Mouse (Mus musculus) neural tube, embryonic 15.5 days (tissue): ENCODE data around the gene Pibf1. TPM values are rescaled to one million over a fixed set of nuclear protein-coding genes. Genes with fewer than 3 reads are reported as not detected.

Experiments used
- ATAC-seq: fragments of 200-750 bp; cut with Nextera tagmentation; 2 replicates; pipeline ENCODE4 v1.8.0; 2017; ENCODE audit warnings: mild to moderate bottlenecking, moderate TSS enrichment, moderate library complexity; ENCODE audit not compliant: low FRiP score
- H3K27ac ChIP-seq: fragments of 300-500 bp; sonication (generic); replicated peaks from 2 replicates; pipeline ENCODE4 v1.5.1; 2015; ENCODE audit warnings: mild to moderate bottlenecking, inconsistent platforms
- H3K27me3 ChIP-seq: fragments of 300-500 bp; sonication (generic); replicated peaks from 2 replicates; pipeline ENCODE4 v1.6.1; 2015; ENCODE audit warnings: inconsistent platforms
- H3K36me3 ChIP-seq: fragments of 300-500 bp; sonication (generic); 2 replicates; pipeline ENCODE4 v1.6.1; 2015; ENCODE audit warnings: inconsistent platforms
- H3K4me1 ChIP-seq: fragments of 300-500 bp; sonication (generic); 2 replicates; pipeline ENCODE4 v1.6.1; 2015; ENCODE audit warnings: inconsistent platforms
- H3K4me2 ChIP-seq: fragments of 300-500 bp; sonication (generic); 2 replicates; pipeline ENCODE4 v1.6.1; 2015; ENCODE audit warnings: inconsistent platforms, mild to moderate bottlenecking, moderate library complexity
- H3K4me3 ChIP-seq: fragments of 300-500 bp; sonication (generic); replicated peaks from 2 replicates; pipeline ENCODE4 v1.5.1; 2015; ENCODE audit warnings: mild to moderate bottlenecking, inconsistent platforms
- H3K9ac ChIP-seq: fragments of 300-500 bp; sonication (generic); replicated peaks from 2 replicates; pipeline ENCODE4 v1.6.1; 2015; ENCODE audit warnings: mild to moderate bottlenecking, inconsistent platforms
- H3K9me3 ChIP-seq: fragments of 300-500 bp; sonication (generic); replicated peaks from 2 replicates; pipeline ENCODE4 v1.6.1; 2016; ENCODE audit warnings: inconsistent platforms
- WGBS: fragments of 180-500 bp; shearing (Covaris S2); methylation state at CpG from one replicate; pipeline ENCODE4 v1.1.7; 2015; ENCODE audit warnings: mixed read lengths; 5-methylcytosine and 5-hydroxymethylcytosine counted together
- polyA plus RNA-seq: library from polyadenylated mRNA; unstranded; fragments of >200 nt; fragmentation: Nextera tagmentation; extraction: Ambion mirVana; gene quantifications from 2 replicates; pipeline ENCODE4 v1.2.1, GENCODE M21; 2015

Pibf1 gene
- polyA plus RNA-seq, 1 experiment from 2014 or later = 18.0 TPM

DNA sequence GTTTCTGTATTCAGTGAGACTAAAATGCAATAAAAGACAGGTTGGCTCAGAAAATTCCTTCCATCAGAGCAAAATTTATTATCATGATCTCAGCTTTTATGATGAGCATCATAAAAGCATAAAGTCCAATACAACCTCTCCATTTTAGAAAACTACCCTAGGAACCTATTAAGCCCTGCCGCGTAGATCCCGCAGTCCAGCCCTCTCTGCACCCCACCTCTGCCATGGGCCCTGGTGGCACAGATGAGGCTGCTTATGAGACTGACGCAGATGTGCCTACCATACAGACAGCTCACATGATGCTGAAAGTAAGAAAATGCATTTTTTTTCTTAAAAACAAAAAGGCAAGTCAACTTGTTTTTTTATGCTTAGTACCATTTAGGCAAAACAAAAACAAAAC is 126.7 kb downstream of the Pibf1 start:
- H3K27ac ChIP-seq = no peak overlapping the region
- no peaks in the 10 kb centered on the region; the same call in 1 of the 2 replicates for H3K36me3 ChIP-seq
- 83% methylated on average over 4 of the region's 4 CpGs for WGBS

DNA sequence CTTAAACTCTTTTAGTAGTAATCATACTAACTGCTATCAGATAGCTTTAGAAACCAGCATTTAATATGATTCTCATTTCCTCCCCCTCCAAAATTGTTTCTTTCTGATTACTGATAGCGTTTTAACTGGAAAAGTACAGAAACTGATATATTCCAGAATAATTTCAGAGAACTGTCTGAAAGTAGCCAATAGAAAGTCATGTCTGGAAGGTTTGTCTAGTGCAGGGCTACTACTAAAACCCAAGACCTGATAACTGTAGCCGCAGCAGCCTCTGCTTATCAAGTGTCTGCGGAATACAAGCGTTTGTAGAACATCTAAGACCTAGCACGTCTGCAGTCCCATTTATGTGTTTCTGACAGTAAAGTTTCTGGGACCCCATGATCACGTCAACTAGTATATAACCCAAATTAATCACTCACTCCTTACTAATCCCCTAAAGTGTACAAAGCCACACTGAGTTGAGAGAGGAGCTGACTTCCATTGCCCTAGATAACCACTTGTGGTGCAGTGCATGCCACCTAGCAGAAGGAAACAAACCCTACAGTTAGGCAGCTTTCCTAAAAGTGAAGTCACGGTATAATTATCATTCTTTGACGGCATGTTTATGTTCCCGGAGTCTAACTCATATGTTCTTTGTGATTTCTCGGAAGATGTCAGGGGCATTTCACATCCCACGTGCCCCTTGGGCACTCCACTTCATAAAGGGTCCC is 130.0 kb downstream of the Pibf1 start:
- WGBS = 93% methylated on average over 11 of the region's 11 CpGs
- no peak overlapping the region for H3K9ac ChIP-seq
- no peak overlapping the region for H3K4me2 ChIP-seq
- H3K4me3 ChIP-seq = no peak overlapping the region
- no peak overlapping the region for H3K27ac ChIP-seq
- H3K27me3 ChIP-seq = no peaks in the 10 kb centered on the region
- ATAC-seq = no peak
- H3K4me1 ChIP-seq = no peaks in the 10 kb centered on the region
- H3K9me3 ChIP-seq = no peaks in the 10 kb centered on the region
- H3K36me3 ChIP-seq = 0 out of 2 replicates have a peak, but pooled peaks cover 3% of the 10 kb centered on the region

More for the DNA sequence above, 126.7 kb downstream of the Pibf1 start:
- Histone ChIP-seq H3K9me3 (no peaks in the 10 kb centered on the region), H3K9ac (no peak overlapping the region), H3K27me3 (no peaks in the 10 kb centered on the region), H3K4me2 (no peak overlapping the region), H3K4me1 (no peaks in the 10 kb centered on the region), H3K4me3 (no peak overlapping the region)
- ATAC-seq = no peak

DNA sequence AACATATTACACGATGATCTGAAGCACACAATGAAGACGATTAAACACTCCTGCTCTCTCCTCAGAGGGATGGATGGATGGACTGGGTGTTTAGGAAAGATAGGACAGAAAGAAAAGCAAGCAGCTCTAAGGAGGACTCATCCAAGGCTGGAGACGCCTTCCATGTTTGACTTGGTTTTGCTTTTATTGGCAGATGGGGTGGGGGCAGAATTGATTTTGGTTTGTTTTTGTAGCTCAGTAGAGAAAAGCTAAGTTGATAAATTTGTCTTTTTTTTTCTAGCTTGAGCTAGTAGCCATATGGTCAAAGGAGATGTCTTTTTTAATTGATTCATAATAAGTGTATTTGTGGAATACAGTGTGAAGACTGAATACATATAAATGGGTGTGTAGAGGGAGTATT is 133.8 kb downstream of the Pibf1 start:
- Histone ChIP-seq H3K27ac (no peak overlapping the region), H3K4me3 (no peak overlapping the region), H3K27me3 (no peaks in the 10 kb centered on the region), H3K4me2 (no peak overlapping the region), H3K4me1 (no peaks in the 10 kb centered on the region), H3K9ac (no peak overlapping the region), H3K36me3 (peaks cover 5% of the 10 kb centered on the region; the same call in 1 of the 2 replicates), H3K9me3 (no peaks in the 10 kb centered on the region)
- 95% methylated on average over 3 of the region's 3 CpGs for WGBS
- ATAC-seq = no peak

DNA sequence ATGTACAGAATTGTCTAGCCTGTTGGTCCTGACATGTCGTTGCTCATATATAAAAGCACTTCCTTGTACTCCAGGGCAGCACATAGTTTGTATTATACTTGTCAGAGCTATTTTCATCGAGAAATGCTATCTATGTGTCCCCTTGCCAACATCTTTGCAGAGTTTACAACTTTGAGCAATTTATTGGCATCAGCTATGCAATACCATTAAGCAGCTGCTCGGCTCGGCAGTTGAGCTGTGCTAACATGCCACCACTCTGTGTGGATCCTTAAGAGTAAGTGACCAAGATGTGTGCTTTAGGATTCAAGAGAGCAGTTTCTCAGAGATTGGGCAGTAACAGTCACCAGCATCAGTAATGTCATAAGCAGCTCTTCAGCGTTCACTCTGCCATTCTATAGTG is 137.9 kb downstream of the Pibf1 start:
- WGBS = 73% methylated on average over 5 of the region's 5 CpGs
- no peak for ATAC-seq
- H3K4me2 ChIP-seq = no peak overlapping the region
- H3K9ac ChIP-seq = no peak overlapping the region
- no peak overlapping the region for H3K4me3 ChIP-seq
- H3K27ac ChIP-seq = no peak overlapping the region
- peaks cover 6% of the 10 kb centered on the region; the same call in 1 of the 2 replicates for H3K36me3 ChIP-seq
- H3K9me3 ChIP-seq = no peaks in the 10 kb centered on the region
- no peaks in the 10 kb centered on the region for H3K27me3 ChIP-seq
- no peaks in the 10 kb centered on the region for H3K4me1 ChIP-seq

DNA sequence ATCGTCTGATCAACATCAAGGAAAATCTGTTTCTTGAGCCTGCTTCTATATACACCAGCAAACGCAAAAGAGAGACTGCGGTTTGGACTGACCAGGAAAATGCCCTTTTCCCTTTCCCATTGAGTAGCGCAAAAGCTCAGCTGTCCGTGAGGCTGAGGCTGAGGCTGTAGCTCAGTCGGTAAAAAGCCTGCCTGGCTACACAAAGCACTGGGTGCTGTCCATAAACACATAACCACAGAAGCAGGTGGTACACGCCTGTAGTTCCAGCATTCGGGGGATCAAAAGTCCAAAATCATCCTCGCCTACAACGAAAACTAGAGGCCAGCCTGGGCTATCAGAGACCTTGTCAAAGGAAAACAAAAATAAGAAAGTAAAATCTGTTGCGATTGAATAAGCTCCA is 141.3 kb downstream of the Pibf1 start:
- WGBS = 85% methylated on average over 11 of the region's 11 CpGs
- Histone ChIP-seq H3K4me3 (no peak overlapping the region), H3K9me3 (no peaks in the 10 kb centered on the region), H3K27ac (no peak overlapping the region), H3K4me2 (no peak overlapping the region), H3K27me3 (no peaks in the 10 kb centered on the region), H3K4me1 (no peaks in the 10 kb centered on the region), H3K36me3 (peaks cover 10% of the 10 kb centered on the region; the same call in 1 of the 2 replicates), H3K9ac (no peak overlapping the region)
- ATAC-seq = no peak

DNA sequence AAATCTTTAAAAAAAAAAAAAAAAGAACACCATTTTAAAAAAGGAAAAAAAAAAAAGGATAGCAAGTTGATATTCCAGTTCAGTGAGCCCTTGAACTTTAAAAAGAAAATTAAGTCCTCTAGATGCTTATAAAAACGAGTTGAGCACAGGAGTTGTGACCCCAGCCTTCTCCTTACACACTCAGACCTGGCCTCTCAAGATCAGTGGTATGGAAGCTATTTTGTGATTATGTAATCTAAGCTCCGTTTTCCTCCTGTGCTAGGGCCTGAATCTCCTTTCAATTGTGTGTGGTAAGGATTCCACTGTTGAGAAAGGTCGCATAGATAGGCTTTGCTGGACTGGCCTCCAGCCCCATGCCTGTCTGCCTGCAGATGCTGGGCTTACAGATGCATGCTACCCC is 145.3 kb downstream of the Pibf1 start:
- Histone ChIP-seq H3K9ac (no peak overlapping the region), H3K36me3 (peaks cover 11% of the 10 kb centered on the region), H3K9me3 (no peaks in the 10 kb centered on the region), H3K4me3 (no peak overlapping the region), H3K27me3 (no peaks in the 10 kb centered on the region), H3K4me1 (no peaks in the 10 kb centered on the region), H3K27ac (no peak overlapping the region), H3K4me2 (no peak overlapping the region)
- no peak for ATAC-seq
- WGBS = 78% methylated on average over 3 of the region's 3 CpGs

DNA sequence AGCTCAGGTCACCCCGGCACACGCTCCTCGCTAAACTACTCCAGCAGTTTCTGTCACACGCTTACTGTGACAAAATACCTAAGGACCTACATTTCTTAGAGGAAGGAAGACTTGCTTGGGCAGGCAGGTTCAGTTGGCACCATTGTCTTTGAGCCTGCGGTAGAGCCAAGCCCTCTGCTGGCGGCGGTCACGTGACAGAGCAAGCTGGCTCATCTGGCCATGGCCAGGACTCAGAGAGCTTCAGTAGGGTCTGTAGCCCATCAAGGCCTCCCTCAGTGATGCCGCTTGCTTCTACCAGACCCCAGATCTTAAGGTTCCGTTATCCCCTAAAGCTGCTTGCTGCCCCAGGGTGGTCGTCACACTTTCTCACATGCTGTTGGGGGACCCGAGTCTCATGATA is 162.8 kb downstream of the Pibf1 start:
- H3K4me1 ChIP-seq = no peaks in the 10 kb centered on the region
- H3K36me3 ChIP-seq = no peaks in the 10 kb centered on the region; the same call in 1 of the 2 replicates
- no peaks in the 10 kb centered on the region for H3K9me3 ChIP-seq
- H3K27ac ChIP-seq = no peak overlapping the region
- no peak overlapping the region for H3K9ac ChIP-seq
- 97% methylated on average over 12 of the region's 12 CpGs for WGBS
- H3K4me3 ChIP-seq = no peak overlapping the region
- H3K4me2 ChIP-seq = no peak overlapping the region
- H3K27me3 ChIP-seq = no peaks in the 10 kb centered on the region
- no peak for ATAC-seq

DNA sequence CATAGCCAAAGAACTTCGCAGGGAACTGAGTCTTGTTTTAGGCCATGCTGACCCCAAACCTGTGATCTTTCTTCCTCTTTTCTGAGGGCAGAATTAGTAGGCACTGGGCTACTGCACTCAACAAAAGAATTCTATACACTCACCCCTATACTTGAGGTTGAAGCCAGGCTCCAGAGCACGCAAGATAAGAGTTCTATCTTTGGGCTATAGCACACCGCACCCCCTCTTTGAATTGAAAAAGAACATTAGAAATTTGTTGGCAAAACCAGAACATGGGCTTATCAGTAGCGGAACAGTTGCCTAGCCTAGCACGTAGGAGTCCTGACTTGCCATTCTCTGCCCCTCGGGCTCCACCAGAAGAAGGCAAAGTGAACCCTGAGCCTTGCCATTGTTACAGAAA is 164.6 kb downstream of the Pibf1 start:
- WGBS = 97% methylated on average over 6 of the region's 6 CpGs
- H3K9ac ChIP-seq = no peak overlapping the region
- H3K27me3 ChIP-seq = no peaks in the 10 kb centered on the region
- no peak overlapping the region for H3K4me3 ChIP-seq
- H3K36me3 ChIP-seq = no peaks in the 10 kb centered on the region; the same call in 1 of the 2 replicates
- H3K27ac ChIP-seq = no peak overlapping the region
- no peaks in the 10 kb centered on the region for H3K4me1 ChIP-seq
- H3K4me2 ChIP-seq = no peak overlapping the region
- ATAC-seq = no peak
- H3K9me3 ChIP-seq = no peaks in the 10 kb centered on the region

DNA sequence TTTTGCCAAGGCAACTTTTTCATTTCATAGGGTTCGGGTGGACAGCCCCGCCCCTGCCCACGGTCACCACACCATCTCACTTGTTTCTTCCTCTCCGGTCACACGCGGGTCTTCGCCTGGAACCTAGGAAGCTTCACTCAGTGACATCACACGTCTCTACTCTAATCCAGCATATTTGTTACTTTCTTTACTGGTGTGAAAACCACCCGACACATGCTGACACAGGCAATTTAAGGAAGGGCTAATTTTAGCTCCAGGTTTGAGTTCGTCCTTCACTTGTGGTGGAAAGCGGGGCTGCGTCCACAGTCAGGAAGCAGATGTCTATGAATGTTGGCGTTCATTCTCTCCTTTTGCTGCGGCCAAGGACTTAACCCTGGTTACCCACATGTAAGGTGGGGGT is 166.6 kb downstream of the Pibf1 start:
- WGBS = 94% methylated on average over 14 of the region's 14 CpGs
- no peak for ATAC-seq
- Histone ChIP-seq H3K9ac (no peak overlapping the region), H3K27me3 (no peaks in the 10 kb centered on the region), H3K4me1 (no peaks in the 10 kb centered on the region), H3K9me3 (no peaks in the 10 kb centered on the region), H3K4me3 (no peak overlapping the region), H3K36me3 (no peaks in the 10 kb centered on the region; the same call in 1 of the 2 replicates), H3K27ac (no peak overlapping the region), H3K4me2 (no peak overlapping the region)

DNA sequence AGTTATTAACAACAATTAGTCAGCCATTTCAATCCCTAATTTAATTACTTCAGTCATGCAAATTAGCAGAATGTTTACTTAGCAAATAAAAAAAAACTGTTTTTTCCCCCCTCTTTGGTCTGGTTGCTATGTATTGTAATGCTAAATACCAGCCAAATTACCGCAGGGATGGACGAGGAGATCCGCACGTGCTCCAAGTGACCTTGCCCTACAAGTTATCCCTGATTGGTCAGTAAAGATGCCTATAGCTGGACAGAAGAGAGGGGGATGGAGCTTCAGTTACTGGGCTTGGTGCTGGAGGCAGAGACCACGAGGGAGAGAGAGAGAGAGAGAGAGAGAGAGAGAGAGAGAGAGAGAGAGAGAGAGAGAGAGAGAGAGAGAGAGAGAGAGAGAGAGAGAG is 167.5 kb downstream of the Pibf1 start:
- Histone ChIP-seq H3K4me2 (no peak overlapping the region), H3K4me1 (no peaks in the 10 kb centered on the region), H3K27me3 (no peaks in the 10 kb centered on the region), H3K9me3 (no peaks in the 10 kb centered on the region), H3K36me3 (no peaks in the 10 kb centered on the region; the same call in 1 of the 2 replicates), H3K9ac (no peak overlapping the region), H3K27ac (no peak overlapping the region), H3K4me3 (no peak overlapping the region)
- WGBS = 53% methylated on average over 5 of the region's 5 CpGs
- no peak for ATAC-seq

DNA sequence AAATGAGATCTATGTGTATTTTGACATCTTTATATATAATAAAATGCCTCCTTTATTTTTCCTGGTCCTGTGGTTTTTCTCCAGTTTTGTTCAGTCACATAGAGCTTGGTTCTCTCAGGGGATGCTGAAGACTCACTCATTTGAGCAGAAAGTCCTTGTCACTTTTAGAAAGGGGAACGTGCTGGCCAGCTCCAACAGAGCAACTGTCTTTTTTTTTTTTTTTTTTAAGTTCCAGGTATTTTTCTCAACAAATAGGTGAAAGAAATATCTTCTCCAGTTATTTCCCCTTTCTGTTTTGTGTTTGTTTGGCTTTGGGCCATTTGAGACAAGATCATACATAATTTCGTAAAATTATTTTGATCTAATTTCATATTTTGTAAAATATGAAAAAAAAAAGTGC is 174.8 kb downstream of the Pibf1 start:
- Histone ChIP-seq H3K4me3 (no peak overlapping the region), H3K9ac (no peak overlapping the region), H3K27ac (no peak overlapping the region), H3K9me3 (no peaks in the 10 kb centered on the region), H3K4me2 (no peak overlapping the region), H3K4me1 (no peaks in the 10 kb centered on the region), H3K36me3 (no peaks in the 10 kb centered on the region), H3K27me3 (no peaks in the 10 kb centered on the region)
- no peak for ATAC-seq
- WGBS = 79% methylated on average over 2 of the region's 2 CpGs

DNA sequence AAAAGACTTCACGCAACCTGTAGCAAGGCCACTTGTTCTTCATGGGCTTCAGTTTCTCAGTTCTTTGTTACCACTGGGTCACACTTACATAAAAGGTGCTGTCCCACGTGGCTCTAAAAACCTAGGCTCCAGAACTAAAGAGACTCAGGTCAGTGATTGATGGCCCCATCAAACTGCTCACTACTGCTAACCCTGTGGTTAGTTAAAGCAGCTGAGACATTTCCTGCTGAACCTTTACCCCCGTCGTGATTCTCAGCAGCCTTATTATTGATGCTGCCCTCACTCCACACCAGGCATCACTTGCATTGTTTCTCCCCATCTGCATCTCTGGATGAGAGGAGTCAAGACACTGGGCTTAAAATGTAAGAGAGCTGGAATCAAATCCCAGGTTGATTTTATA is 176.6 kb downstream of the Pibf1 start:
- H3K27ac ChIP-seq = no peak overlapping the region
- H3K36me3 ChIP-seq = no peaks in the 10 kb centered on the region
- no peak overlapping the region for H3K4me2 ChIP-seq
- ATAC-seq = no peak
- H3K9me3 ChIP-seq = no peaks in the 10 kb centered on the region
- H3K27me3 ChIP-seq = no peaks in the 10 kb centered on the region
- no peak overlapping the region for H3K4me3 ChIP-seq
- H3K4me1 ChIP-seq = no peaks in the 10 kb centered on the region
- H3K9ac ChIP-seq = no peak overlapping the region
- WGBS = 24% methylated on average over 4 of the region's 4 CpGs
